Mouse (Mus musculus) small intestine, adult 2 months (tissue): ENCODE measurements around the gene Src. TPM values are rescaled to one million over a fixed set of nuclear protein-coding genes. Genes with fewer than 3 reads are reported as not detected.

ENCODE experiments used
- H3K27ac ChIP-seq: fragments of 200-500 bp; 2 replicates; pipeline ENCODE4 v1.5.1; 2012; ENCODE audit warnings: low read depth, low read length, control low read depth, inconsistent platforms; ENCODE audit not compliant: insufficient read depth
- H3K27me3 ChIP-seq: fragments of 200-500 bp; 2 replicates; pipeline ENCODE4 v1.6.1; 2012; ENCODE audit warnings: mild to moderate bottlenecking, moderate library complexity, low read length, inconsistent platforms; ENCODE audit not compliant: control insufficient read depth, insufficient read depth
- H3K36me3 ChIP-seq: fragments of 200-500 bp; 2 replicates; pipeline ENCODE4 v1.6.1; 2012; ENCODE audit warnings: mild to moderate bottlenecking, low read length, control low read depth, inconsistent platforms; ENCODE audit not compliant: control insufficient read depth, insufficient read depth
- H3K4me1 ChIP-seq: fragments of 200-500 bp; 2 replicates; pipeline ENCODE4 v1.6.1; 2012; ENCODE audit warnings: low read length, inconsistent platforms, mixed read lengths; ENCODE audit not compliant: control insufficient read depth, insufficient read depth, insufficient read length
- H3K4me3 ChIP-seq: fragments of 200-500 bp; 2 replicates; pipeline ENCODE4 v1.5.1; 2012; ENCODE audit warnings: low read depth, mild to moderate bottlenecking, control low read depth, inconsistent platforms, low read length, moderate library complexity
- CTCF ChIP-seq: fragments of 200-500 bp; IDR thresholded peaks from 2 replicates; pipeline ENCODE4 v1.5.1; 2012; ENCODE audit warnings: low read depth, mild to moderate bottlenecking, control low read depth, inconsistent platforms, low read length, moderate library complexity, mixed read lengths; ENCODE audit not compliant: insufficient replicate concordance, insufficient read length; ENCODE audit errors: extremely low read depth
- POLR2A ChIP-seq: fragments of 200-500 bp; IDR thresholded peaks from 2 replicates; pipeline ENCODE4 v1.6.1; 2012; ENCODE audit warnings: low read depth, mild to moderate bottlenecking, control low read depth, inconsistent platforms, low read length, moderate library complexity
- WGBS: fragments of 180-500 bp; shearing (Covaris S2); methylation state at CpG from one replicate; pipeline ENCODE4 v1.1.7; 2018; 5-methylcytosine and 5-hydroxymethylcytosine counted together
- polyA plus RNA-seq: library from polyadenylated mRNA; depleted of rRNA; stranded (reverse); fragments of >200 nt; gene quantifications from 2 replicates; pipeline ENCODE4 v1.2.3, GENCODE M21; 2012

Src gene
- polyA plus RNA-seq, 1 experiment, result 161 TPM

DNA sequence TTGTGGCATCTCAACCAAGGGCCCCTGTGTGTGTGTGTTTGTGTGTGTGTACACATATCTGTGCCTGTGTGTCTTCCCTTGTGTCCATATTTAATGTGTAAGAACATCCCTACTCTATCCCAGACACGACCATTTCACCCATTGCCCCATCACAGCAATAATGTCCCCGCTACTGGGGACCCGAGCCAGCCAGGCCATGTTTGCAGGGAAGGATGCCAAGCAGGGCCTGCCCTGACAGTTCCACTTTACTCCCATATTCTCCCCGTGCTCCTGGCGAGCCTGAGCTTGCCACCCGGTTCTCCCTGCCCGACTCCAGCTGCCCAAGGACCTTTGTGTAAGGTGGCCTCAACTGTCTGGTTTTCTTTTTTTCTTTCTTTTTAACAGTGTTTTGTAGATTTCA is 53.0 kb downstream of the Src start:
- 57% methylated on average over 7 of the region's 7 CpGs for WGBS
- H3K4me1 ChIP-seq, result no peaks in the 10 kb centered on the region
- H3K27ac ChIP-seq, result no peak overlapping the region

DNA sequence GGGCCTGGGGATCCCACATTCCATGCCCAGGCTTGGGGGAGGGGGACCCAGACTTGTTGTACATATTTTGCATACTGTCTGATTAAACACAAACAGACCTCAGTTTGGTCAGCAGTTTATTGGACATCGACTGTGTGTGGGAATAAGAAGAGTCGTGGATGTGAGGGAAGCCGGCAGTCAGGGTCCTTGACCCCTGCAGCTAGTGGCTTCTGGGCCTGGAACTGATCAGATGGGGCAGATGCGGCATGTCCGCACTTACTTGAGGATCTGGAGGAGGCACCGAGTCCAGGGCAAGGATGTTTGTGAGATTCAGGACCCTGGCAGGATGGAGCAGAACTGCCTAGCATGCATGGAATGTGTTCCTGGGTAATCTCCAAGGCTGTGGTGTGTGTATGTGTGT is 53.5 kb downstream of the Src start:
- Histone ChIP-seq H3K27me3 (no peaks in the 10 kb centered on the region), H3K4me3 (no peak overlapping the region), H3K27ac (no peak overlapping the region), H3K36me3 (peaks cover 38% of the 10 kb centered on the region), H3K4me1 (no peaks in the 10 kb centered on the region)
- TF ChIP-seq CTCF (no peak), POLR2A (no peak)
- 79% methylated on average over 6 of the region's 6 CpGs for WGBS

More for the DNA sequence above, 53.0 kb downstream of the Src start:
- Histone ChIP-seq H3K27me3 (no peaks in the 10 kb centered on the region), H3K4me3 (no peak overlapping the region), H3K36me3 (peaks cover 38% of the 10 kb centered on the region)
- no peak for TF ChIP-seq CTCF
- no peak for TF ChIP-seq POLR2A

DNA sequence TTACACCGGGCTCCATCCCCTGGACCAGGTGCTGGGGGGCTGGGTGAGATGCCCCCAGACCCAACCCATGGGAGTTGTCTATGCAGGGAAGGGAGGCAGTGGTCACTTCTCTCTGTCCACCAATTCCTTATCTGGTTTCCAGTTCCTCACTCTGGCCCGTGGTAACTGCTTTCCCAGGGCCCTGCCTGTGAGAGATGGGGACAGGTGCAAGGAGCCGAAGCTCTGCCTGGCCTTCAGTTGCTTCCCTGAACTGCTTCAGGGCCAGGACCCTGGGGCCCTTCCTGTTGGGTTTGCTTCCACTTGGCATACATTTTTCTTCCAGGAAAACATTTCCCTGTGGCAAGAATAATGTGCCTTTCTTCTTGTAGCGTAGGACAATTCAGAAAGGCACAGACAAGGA is 54.2 kb downstream of the Src start:
- WGBS, result 51% methylated on average over 4 of the region's 4 CpGs
- H3K27ac ChIP-seq, result no peak overlapping the region

DNA sequence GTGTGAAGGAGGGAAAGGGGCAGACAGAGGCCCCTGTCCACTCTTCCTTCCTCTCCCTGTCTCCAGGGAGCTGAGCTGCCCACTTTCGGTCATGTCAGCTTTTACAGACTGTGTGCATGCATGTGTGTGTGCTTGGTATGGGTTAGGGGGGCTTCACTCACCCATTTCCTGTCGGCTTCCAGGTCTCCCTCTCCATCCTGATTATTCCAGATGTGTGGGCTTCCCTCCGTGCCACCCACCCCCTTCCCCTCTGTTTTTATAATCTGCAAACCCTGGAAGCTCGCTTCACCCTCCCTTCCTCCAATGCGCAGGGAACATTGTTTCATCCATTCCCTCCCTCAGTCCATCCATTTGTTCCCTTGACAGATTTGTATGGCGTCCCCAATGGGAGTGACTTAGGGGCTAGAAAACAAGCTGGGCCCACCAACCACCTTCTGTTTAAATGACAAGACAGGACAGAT is 56.1 kb downstream of the Src start:
- no peaks in the 10 kb centered on the region for H3K27me3 ChIP-seq
- peaks cover 7% of the 10 kb centered on the region for H3K4me1 ChIP-seq
- WGBS, result 59% methylated on average over 6 of the region's 6 CpGs
- peaks cover 16% of the 10 kb centered on the region for H3K36me3 ChIP-seq
- TF ChIP-seq CTCF (no peak), POLR2A (no peak)
- no peak overlapping the region for H3K4me3 ChIP-seq
- H3K27ac ChIP-seq, result no peak overlapping the region

More for the DNA sequence above, 54.2 kb downstream of the Src start:
- TF ChIP-seq CTCF (no peak), POLR2A (no peak)
- Histone ChIP-seq H3K4me3 (no peak overlapping the region), H3K36me3 (peaks cover 32% of the 10 kb centered on the region), H3K27me3 (no peaks in the 10 kb centered on the region), H3K4me1 (no peaks in the 10 kb centered on the region)

DNA sequence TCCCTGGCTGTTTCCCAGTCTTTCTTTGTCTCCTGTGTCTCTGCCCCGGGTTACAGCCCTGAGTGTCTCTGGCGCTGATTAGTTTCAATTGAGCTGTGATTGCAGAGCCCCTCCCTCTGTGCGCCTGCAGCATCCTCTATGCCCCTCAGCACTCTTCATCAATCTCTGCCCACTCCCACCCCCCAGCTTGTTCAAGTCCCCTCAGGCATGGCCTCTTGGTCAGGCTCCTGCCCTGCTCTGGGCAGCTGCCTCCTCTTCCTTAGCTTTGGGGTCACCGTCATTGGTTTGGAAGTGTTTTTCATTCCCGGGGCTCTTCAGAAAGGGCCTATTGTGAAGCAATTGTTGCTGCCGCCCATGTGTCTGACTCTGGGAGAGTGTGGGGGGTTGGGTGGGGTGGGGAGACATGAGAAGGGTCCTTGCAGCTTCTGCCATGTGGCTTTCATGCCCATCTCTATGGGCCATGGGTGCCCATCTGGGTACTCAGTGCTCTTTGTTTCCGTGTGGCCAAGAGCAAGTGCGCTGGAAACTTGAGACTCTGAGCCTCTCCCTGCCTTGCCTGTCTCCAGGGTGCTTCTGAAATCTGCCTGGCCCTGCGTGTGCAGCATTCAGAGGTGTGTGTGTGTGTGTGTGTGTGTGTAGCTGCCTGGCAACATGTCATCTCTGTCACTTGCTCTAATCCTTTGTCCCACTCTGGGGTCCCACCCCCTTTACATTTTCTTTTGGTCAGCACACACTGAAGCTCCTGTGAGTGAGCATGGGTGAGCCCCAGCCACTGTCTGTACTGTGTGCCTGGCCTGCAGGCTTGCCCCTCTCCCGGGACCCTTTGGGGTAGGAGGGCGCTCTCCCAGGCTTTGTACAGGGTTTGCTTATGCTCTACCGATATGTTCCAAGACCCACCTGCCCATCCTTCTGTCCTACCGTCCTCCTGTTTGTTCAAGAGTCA is 57.5 kb downstream of the Src start:
- H3K27ac ChIP-seq, result no peak overlapping the region
- 34% methylated on average over 13 of the region's 13 CpGs for WGBS
- peaks cover 15% of the 10 kb centered on the region for H3K4me1 ChIP-seq

DNA sequence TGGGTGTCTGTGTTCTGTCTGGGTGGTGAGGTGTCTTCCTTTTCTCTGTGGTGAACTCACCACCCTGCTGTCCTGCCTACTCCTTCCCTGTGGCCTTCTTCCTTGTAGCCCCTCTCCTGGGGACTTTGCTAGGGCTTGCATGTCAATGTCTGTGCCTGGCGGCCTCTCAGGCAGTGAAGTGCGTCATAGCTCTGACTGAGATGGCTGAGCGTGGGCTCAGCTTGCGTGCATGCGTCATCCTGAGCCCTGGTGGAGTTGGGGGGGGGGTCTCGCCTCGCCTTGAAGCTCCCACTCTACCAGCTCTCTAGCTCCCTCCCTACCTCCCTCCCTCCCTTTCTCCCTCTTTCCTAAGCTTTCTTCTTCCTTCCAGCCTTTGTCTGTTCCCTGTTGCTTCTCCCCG is 60.4 kb downstream of the Src start:
- H3K27me3 ChIP-seq, result no peaks in the 10 kb centered on the region
- TF ChIP-seq POLR2A (no peak), CTCF (no peak)
- no peak overlapping the region for H3K4me3 ChIP-seq
- WGBS, result 68% methylated on average over 8 of the region's 8 CpGs
- peaks cover 15% of the 10 kb centered on the region for H3K4me1 ChIP-seq
- no peak overlapping the region for H3K27ac ChIP-seq
- no peaks in the 10 kb centered on the region for H3K36me3 ChIP-seq

More for the DNA sequence above, 57.5 kb downstream of the Src start:
- Histone ChIP-seq H3K27me3 (no peaks in the 10 kb centered on the region), H3K4me3 (no peak overlapping the region), H3K36me3 (peaks cover 4% of the 10 kb centered on the region; the same call in 1 of the 2 replicates)
- TF ChIP-seq POLR2A (no peak), CTCF (no peak)

DNA sequence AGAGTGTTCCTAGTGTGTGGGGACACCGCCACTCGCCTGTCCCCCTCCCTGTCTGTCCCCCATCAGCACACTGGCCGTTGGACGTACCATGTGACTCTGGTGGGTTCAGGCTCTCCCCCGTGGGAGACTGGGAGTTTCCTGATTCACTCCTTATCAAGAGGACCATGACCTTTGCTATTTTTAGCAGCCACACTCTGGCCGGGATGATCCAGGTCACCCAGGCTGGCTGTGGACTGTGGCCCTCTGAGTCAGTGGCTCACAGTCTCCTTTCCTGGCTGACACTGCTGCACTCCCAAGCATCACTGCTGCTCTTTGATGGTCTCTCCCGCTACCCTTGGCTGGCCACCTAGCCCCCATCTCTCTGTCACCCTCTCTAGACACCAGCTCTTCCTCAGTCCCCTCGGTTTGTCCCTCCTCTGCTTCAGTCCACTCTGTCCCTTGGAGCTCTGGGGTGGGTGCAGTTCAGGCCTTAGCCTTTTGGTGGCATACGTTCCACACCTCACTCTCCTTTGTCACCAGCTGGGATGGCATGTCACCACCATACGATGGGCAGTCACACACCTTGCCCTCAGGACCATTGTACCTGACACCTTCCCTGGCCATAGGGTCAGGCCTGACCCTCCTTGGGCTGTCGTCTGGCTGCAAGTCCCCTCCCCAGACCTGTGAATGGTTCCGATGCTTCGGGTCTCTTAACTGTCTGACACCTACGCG is 61.8 kb downstream of the Src start:
- 40% methylated on average over 15 of the region's 15 CpGs for WGBS
- H3K36me3 ChIP-seq, result no peaks in the 10 kb centered on the region
- no peaks in the 10 kb centered on the region for H3K27me3 ChIP-seq
- H3K4me3 ChIP-seq, result no peak overlapping the region
- peak overlapping the region; percentile 24; the same call in 1 of the 2 replicates for H3K27ac ChIP-seq
- TF ChIP-seq CTCF, result peak; percentile 74; the same call in 1 of the 2 replicates
- TF ChIP-seq POLR2A, result no peak
- peaks cover 18% of the 10 kb centered on the region for H3K4me1 ChIP-seq
